Mouse (Mus musculus): Measurements from ENCODE around the gene Mepe. TPM values are rescaled to one million over a fixed set of nuclear protein-coding genes. Genes with fewer than 3 reads are reported as not detected.

The Mepe gene
- not detected for polyA plus RNA-seq (2017; shearing (Covaris generic))

GRCm38 (mm10) chr5:104325029-104325428 lies at the start of gene Mepe:
Mepe (plus strand) TSS chr5:104325329.

GRCm38 (mm10) chr5:104298994-104299393 lies 26.1 kb upstream of the Mepe start, which contains the start of gene Ibsp:
Ibsp (plus strand) TSS chr5:104299171.

Other genes starting within 250 kb of the Mepe start
- not detected for gene Gm17660, start 247.7 kb upstream of the Mepe start, polyA plus RNA-seq (2017; shearing (Covaris generic))
- not detected for gene Sparcl1, start 211.6 kb upstream of the Mepe start, polyA plus RNA-seq (2017; shearing (Covaris generic))
- not detected for gene Dspp, start 154.6 kb upstream of the Mepe start, polyA plus RNA-seq (2017; shearing (Covaris generic))
- gene Dmp1, start 122.7 kb upstream of the Mepe start, polyA plus RNA-seq (2017; shearing (Covaris generic)), result not detected
- not detected for gene Ibsp, start 26.2 kb upstream of the Mepe start, polyA plus RNA-seq (2017; shearing (Covaris generic))
- 0.35 TPM for gene Spp1, start 109.8 kb downstream of the Mepe start, polyA plus RNA-seq (2017; shearing (Covaris generic))
- 0.14 TPM for gene Pkd2, start 134.1 kb downstream of the Mepe start, polyA plus RNA-seq (2017; shearing (Covaris generic))
- 18.0 TPM for gene BC005561, start 183.0 kb downstream of the Mepe start, polyA plus RNA-seq (2017; shearing (Covaris generic))

Data from effector memory CD4-positive, alpha-beta T cell, adult 5 months (primary cell).